Mouse (Mus musculus) testis, adult 2 months (tissue): ENCODE data around the gene Rabggtb.

ENCODE experiments used
- CTCF ChIP-seq: fragments of 200-500 bp; IDR thresholded peaks from 2 replicates; pipeline ENCODE4 v1.5.1; 2012; ENCODE audit warnings: low read depth, mild to moderate bottlenecking, inconsistent platforms, low read length, moderate library complexity; ENCODE audit not compliant: control insufficient read depth, insufficient read depth, insufficient replicate concordance
- POLR2A ChIP-seq: fragments of 200-500 bp; IDR thresholded peaks from 2 replicates; pipeline ENCODE4 v1.6.1; 2012; ENCODE audit warnings: low read depth, mild to moderate bottlenecking, inconsistent platforms, low read length, moderate library complexity; ENCODE audit not compliant: control insufficient read depth

- TF ChIP-seq CTCF: no peak
- TF ChIP-seq POLR2A: no peak
Observed at GRCm38 (mm10) chr3:153932461-153932860, 19.7 kb upstream of the Rabggtb start.
